Mouse (Mus musculus) adrenal gland, postnatal 36 days (tissue): ENCODE measurements around the gene Muc15. TPM values are rescaled to one million over a fixed set of nuclear protein-coding genes. Genes with fewer than 3 reads are reported as not detected.

Experiments used
- DNase-seq, 2 experiments: peaks; one replicate each; pipeline ENCODE4 v3.0.0; 2021; ENCODE audit warnings: mixed read lengths in 1 of 2
- long read RNA-seq, 2 experiments: library from polyadenylated mRNA; stranded (forward); transcript quantifications; one replicate each; pipeline ENCODE4 v2.0.0; 2021; ENCODE audit warnings: borderline sequencing depth in 2 of 2
- total RNA-seq, 2 experiments: library from RNA; stranded (reverse); gene quantifications; 2 replicates each; pipeline ENCODE4 v1.2.3; 2021

The Muc15 gene
- total RNA-seq: not detected
- long read RNA-seq, experiment 1: 0 reads
- long read RNA-seq, experiment 2: 0 reads

- DNase-seq: no peak
Observed at GRCm38 (mm10) chr2:110721290-110721753, at the start of gene Muc15. Gene Muc15 (plus strand): TSS chr2:110721340.

DNA sequence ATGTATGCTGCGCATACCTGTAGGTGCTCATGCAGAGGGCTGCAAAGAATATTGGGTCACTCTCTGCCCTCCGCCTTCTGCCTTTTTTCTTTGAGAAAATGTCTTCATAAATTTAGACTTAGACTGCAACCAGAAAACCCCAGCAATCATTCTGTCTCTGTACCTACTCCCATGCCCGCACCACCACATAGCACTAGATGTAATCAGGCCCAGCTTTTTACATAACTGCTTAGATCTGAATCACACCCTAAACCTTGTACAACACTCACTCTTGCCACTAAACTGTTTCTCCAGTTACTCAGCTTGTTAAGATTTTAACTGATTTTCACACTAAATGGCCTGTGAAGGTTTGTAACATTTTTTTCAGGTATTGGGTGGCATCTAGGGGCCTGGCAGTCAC lies 11.7 kb upstream of the Muc15 start:
- no peak for DNase-seq

DNA sequence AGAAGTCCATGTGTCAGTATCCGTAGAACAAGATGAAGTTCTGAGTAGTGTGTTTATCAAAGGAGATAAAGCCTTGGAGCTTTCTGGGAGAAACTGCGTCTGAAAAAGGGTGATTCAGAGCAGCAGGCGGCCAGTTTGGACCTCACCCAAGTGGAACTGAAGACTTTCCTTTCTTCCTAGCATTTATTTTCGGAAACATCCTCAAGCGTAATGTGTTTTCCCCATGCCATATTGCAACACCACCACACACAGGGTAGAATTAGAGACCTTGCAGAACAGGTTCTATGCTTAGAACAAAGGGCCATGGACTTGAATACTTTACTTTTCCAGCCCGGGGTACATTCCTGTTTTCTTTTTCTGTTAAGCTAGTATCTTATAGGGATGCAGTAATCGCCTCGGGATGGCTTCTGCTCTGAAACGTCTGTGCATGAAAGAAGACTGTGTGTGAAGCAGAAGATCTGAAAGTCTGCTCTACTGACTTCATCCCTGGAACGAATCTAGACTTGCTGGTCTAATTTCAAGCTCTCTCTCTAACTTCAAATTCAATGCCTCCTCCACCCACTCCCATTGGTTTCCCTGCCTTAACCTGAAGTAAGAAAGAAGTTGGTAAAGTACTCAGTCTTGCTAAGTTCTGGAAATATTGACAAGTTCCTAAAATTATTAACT lies 11.0 kb upstream of the Muc15 start:
- DNase-seq: peak; percentile 9 to 11

- no peak for DNase-seq
Observed at GRCm38 (mm10) chr2:110719051-110719450, 2.1 kb upstream of the Muc15 start.

DNA sequence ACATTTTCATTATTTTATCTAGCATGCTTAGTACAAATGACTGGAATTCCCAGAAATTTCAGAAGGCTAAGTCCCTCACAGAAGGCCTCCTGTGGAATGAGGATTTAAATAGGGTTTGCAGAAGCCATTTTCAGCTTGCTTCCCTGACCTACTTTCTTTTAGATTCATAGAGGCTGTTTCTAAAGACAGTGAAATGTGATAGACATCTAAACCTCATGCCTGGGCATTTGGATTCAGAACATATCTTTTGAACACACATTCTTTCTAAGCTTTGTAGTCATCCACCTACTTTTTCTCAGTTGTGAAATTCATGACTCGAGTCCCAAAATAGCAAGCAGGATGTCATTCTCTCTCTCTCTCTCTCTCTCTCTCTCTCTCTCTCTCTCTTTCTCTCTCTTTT lies 1.1 kb downstream of the Muc15 start:
- no peak for DNase-seq

DNA sequence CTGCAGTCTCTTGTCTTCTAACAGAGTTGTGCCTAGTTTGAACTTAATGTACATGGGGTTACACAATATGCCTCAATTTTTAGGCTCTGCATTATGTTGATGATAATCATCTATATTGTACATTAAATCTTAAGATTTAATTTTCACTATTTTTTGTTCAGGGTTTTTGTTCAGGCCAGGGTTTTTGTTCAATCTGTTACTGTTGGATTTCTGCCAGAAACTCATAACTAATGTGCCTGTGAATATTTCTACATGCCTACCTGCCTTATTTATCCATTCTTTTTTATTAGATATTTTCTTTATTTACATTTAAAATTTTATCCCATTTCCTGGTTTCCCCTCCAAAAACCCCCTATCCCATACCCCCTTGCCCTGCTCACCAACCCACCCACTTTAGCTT lies 5.0 kb downstream of the Muc15 start:
- no peak for DNase-seq

DNA sequence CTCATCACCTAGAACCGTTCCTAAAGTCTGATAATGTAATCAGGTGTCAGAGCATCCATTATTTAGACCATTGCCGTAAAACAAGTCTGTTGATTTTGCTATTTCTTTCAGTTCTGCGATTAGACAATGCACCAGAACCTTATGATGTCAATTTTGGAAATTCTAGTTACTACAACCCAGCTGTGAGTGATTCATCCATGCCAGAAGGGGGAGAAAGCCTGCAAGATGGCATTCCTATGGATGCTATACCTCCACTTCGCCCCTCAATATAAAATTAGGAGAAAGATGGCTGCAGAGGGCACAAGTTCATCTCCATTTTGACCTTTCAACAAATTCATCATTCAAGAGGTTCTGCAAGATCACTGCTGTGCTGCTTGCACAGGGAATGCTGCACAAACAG lies 16.1 kb downstream of the Muc15 start:
- no peak for DNase-seq

GRCm38 (mm10) chr2:110737981-110738380 lies 16.8 kb downstream of the Muc15 start:
- no peak for DNase-seq

- DNase-seq: no peak
Observed at GRCm38 (mm10) chr2:110739781-110740180, 18.6 kb downstream of the Muc15 start.

DNA sequence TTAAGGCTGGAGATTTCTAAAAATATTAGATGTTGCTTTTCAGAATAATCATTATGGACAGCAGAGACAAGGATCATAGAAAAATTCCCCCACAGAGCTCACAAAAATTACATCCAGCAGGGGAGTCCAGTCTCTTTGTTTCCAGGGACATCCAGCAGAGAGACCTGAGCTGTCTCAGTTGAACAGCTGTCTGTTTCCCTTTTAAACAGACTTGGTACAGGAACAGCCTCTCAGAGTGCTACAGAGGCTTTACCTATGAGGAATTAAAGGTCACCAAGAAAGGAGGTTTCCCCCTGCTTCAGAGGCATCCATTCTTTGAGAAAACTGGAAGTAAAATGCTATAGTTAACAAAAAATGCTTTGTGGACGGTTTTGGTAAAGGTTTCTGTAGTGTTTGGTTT lies 19.4 kb downstream of the Muc15 start:
- no peak for DNase-seq

GRCm38 (mm10) chr2:110757556-110757955 lies 36.4 kb downstream of the Muc15 start:
- DNase-seq: no peak

DNA sequence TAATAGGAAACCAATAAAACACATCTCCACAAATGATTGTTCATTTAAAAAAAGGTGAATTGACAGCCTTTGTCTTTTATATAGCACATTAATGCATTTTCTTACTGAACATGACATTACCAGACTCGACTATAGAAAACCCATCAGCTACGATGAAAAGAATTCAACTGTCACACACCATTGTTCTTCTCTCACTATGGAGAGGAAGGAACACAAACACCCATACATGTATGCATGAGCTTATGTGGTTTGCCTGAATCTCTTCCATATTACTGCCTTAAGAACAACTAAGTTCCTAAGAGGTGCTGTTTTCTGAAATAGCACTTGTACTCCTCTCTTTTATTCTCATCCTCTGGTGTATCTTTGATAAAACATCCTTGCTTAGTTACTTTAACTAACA lies 38.3 kb downstream of the Muc15 start:
- no peak for DNase-seq

GRCm38 (mm10) chr2:110787396-110787795 lies 66.3 kb downstream of the Muc15 start:
- DNase-seq: no peak

Other genes with a start within 250 kb of the Muc15 start
- not detected for gene Slc5a12, start 124.0 kb upstream of the Muc15 start, total RNA-seq
- gene Ano3, start 229.6 kb downstream of the Muc15 start, total RNA-seq: under 1 TPM; 0.13 TPM